Mouse (Mus musculus) T-helper 2 cell (primary cell): Measurements from ENCODE around the gene Crebl2.

ENCODE experiments used
- in situ Hi-C: fragments of 300-600 bp; cut with MboI, MseI; formaldehyde crosslinking; loops from one replicate; pipeline ENCODE4 v1.15.1; 2025; ENCODE audit warnings: high pct_unique_total_duplicates

The Crebl2 gene

DNA sequence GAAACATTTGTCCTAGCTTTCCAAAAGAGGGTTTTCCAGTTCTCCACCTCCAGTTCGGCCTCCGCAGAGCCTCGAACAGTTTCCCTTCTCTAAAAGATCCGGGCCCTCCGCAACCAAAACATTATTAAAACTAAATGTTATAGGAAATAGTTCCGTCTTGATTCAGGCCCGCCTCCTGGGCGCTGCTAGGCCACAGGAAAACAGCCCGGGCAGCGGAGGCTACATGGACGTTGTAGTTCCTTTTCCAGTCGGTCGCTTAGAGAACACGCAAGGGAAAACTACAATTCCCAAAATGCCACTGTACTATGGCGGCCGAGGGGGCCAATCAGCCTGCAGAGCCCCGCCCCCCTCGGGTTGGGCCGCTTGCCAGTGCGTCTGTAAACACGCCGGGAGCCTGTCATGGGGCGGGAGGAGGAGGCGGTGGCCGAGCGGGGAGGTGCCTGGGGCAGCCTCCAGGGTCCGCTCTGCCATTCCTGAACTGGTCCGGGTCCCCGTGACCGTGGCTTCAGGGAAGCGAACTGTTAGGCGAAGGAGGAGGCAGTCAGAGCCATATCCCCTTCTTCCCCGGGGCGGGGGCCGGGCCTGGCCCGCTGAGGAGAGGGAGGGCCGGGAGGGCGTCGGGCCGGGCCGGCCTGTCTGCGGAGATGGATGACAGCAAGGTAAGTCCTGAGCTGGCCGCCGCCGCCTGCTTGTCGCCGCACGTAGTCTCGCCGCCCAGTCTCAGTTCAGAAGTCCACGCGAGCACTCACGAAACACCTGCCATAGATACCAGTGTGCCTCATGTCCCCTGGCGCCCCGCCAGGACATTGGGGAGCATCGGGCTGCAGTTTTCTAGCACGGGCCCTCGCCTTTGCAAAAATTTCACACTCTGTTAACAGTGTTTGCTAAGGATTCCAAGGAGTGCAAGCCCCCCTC lies at the start of gene Crebl2:
Crebl2 (plus strand) TSS at position 369 of the 915 bp plus-strand sequence.
- in situ Hi-C loops: loop anchor here (5.0 kb wide), 1 partner anchor 38 kb away; the partner anchor contains the start of gene Dusp16

DNA sequence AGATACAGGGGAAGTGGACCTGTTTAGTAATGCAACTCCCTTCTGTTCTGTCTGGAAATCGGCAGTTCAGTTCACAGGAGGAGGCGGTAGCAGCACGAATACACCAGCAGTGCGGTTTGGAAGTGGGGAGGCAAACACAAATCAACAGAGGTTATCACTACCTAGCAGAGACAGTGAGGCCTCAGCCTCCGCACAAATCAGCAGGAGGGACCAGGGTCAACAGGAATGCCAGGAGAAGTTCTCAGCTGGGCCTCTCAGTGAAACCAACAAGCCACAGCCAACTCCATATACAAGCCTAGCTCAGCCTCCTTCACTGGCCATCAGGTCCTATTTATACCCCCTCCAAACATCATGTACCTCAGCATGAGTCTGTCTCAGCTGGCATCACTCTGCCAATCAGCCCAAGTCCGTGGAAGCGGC lies 48.5 kb upstream of the Crebl2 start:
- in situ Hi-C loops: no loop called here

DNA sequence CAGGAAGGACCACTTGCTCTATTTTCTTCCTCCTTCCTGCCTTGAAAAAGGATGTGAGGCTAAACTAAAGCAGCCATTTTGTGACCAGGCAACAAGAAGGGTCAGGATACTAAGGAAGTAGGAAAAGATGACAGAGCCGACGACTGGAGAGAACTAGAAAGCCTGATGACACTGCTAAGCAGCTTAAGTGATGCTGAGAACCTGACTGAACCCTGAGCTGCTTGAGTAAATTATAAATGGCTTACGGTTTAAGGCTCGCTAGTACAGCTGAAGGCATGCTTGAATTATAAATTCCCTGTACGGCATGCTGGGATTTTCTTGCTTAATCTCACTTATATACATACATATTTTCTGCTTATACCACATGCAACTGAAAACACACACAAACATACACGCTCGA lies 47.1 kb upstream of the Crebl2 start:
- in situ Hi-C loops: no loop called here

DNA sequence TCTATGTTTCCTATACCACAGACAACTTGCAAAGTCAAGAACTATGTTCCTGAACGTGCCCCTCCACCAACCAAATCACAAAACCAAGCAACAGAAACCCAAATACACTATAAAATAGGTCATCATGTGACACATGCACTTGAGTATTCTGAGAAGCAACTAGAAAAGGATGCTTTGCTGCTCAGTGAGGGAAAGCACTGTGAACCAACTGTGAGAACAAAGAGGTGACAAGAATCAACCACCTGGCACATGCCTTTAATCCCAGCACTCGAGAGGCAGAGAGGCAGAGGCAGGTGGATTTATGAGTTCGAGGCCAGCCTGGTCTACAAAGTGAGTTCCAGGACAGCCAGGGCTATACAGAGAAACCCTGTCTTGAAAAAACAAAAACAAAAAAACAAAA lies 43.5 kb upstream of the Crebl2 start:
- in situ Hi-C loops: no loop called here

DNA sequence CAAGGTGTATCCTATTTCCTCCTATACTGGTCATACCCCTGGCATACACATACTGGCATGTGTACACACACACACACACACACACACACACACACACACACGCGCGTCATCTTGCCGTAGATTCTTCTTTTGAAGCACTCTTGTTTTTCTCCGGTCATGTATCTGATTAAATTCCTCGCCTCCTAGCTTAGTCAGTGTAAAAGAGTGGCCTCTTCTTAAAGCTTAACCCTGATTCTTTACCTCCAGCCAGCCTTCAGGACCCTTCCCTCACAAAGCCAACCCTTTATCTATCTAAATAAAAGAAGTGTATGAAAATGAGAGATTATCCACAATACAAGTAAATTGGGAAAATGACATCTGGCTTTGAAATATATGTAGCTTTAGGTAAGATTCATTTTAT lies 40.9 kb upstream of the Crebl2 start:
- in situ Hi-C loops: no loop called here

DNA sequence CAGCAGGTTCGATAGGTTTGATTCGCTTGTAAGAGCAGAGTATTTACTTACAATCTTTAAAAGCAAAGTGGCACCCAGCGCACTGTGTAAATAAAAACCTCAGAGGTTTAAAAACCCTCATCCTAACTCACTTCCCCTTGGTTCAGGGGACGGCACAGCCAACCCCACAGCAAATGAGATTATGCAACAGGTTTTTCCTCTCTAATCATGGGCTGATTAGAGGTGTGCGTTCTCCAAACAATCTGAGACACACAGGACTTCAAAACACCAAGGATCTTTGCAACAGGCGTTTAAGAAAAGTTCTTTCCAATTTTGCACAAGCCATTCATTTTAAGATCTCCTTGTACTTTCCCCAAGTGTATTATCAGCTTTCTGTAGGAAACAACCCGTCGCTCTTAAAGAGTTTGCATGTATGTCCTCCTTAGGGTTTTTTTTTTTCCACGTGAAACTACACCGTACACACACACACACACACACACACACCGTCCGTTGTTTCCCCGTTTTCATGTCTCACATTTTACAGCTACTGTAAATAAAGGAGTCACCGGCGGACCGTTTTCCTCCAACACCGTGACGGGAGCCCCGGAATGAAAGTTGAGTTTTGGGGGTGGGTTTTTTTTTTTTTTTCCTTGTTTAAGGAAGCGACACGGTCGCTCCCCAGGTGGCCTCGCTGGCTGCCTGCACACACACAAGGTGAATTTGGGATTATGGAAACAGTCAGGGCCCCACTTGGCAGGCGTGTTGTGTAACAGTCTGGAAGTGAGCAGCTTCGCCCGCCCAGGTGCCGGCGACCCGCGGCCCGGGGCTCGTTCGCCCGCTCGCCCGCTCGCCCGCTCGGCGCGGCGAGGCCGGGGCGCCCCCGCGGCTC lies 38.5 kb upstream of the Crebl2 start:
- in situ Hi-C loops: loop anchor here (5.0 kb wide), 1 partner anchor 36 kb away; no protein-coding TSS in a partner anchor

DNA sequence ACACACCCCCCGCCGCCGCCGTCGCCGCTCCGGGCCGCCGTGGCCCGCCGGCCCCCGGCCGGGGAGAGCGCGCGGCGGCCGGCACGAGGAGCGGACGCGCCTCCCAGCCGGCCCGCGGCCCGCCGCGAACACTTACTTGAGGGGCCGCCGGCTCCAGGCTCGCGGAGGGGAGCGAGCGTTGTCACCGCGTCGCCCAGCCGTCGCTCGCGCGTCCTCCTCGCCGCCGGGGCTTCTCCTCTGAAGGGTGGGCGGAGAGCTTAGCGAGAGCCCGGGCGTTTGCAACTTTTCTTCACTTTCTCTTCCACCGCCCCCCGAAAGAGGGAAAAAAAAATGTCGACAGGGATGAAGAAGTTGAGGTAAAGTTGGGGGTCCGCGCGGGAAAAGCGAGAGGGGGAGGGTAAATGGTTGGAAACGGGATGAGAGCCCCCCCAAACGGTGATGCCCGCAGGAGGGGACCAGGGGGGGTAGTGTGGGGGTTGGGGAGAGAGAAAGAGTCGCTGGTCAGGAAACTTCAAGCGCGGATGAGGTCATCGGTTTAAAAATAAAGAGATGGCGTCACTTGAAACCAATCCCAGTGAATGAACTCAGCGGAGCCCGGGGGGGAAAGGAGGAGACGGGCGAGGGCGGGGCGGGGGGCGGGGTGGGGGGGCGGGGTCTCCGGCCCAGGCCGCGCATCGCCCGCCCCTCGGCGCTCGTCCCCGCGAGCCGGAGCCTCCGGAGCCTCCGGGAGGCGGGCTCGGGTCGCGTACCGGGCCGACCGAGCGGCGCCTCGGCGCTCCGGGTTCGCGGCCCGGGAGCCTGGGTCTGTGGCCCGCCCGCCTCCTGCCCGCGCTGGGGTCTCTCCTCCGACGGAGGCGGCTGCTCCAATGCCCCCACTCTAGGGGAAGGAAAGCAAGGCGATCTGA lies 37.6 kb upstream of the Crebl2 start, which contains the start of gene Dusp16:
Dusp16 (minus strand) TSS at position 485 of the 905 bp plus-strand sequence.
- in situ Hi-C loops: loop anchor here (5.0 kb wide), 1 partner anchor 35 kb away; no protein-coding TSS in a partner anchor

DNA sequence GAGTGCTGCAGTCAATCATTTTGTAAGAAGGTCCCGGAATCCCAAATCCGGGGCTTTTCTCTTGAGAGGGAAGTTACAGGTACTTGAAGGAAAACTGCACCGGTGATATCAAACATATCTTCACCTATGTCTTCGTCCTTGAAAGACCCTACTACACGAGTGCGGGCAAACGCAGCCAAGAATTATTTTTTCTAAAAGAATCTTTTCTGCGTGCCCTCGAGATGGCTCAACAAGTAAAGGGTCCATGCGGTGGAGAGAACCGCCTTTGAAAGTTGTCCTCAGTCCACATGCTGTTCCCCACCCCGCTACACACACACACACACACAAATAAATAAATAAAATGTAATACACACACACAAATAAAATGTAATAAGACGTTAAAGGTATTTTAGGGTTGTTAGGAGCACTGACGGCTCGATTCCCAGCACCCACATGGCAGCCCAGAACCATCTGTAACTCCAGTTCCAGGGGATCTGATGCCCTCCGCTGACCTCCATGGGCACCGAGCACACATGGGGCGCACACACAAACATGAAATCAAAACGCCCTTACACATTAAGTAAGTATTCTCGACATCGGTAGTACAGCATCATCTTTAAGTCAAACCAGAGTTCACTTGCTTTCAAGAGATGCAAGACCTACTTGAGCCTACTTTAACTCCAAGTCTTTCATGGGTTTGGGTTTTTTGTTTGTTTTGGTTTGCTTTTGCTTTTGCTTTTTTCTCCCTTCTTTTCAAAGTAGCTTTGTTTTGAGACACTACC lies 36.7 kb upstream of the Crebl2 start:
- in situ Hi-C loops: loop anchor here (5.0 kb wide), 1 partner anchor 34 kb away; no protein-coding TSS in a partner anchor

DNA sequence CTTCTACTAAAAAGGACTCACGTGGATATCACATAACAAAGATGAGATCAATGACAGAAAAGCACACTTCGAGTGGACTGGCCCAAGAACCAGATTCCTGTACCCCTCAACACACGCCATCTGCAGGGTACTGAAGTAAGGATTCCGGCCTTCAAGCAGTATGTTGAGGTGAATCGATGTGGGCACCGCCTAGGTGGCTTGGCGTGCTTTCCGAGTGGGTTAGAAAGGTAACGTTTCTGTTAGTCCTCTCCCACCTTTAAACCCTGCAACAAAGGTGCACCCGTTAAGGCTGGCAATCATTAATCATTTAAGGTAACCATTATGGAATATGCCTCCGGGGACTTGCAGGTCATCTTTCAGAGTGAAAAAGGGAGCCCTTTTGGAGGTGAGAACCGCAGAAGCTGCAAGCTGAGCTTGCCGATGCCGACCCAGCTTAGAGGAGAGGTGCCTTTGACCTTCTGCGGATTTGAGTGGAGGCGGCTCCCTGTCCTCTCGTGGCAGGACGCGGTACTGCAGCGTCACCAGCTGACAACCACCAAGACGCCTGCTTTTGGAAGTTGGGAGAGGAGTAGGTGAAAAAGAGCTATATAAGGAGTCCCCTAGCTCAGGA lies 35.9 kb upstream of the Crebl2 start:
- in situ Hi-C loops: loop anchor here (5.0 kb wide), 1 partner anchor 33 kb away; no protein-coding TSS in a partner anchor

DNA sequence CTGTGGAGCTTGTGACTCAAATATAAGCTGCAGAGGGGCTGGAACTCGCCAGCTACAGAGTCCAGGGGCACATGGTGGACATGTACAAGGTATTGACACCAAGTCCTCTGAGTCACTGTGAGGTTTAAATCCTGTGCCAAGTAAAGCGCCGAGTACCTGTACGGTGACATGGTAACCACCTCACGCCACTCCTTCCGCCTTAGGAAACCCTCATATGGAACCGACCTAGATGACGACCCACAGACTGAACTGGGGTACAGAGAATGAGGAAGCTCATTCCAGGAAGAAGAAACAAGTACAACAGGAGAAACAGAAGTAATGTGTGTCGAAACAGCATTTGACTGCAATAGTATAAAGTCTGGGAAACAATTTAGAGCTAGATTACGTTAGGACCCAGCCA lies 33.7 kb upstream of the Crebl2 start:
- in situ Hi-C loops: no loop called here

DNA sequence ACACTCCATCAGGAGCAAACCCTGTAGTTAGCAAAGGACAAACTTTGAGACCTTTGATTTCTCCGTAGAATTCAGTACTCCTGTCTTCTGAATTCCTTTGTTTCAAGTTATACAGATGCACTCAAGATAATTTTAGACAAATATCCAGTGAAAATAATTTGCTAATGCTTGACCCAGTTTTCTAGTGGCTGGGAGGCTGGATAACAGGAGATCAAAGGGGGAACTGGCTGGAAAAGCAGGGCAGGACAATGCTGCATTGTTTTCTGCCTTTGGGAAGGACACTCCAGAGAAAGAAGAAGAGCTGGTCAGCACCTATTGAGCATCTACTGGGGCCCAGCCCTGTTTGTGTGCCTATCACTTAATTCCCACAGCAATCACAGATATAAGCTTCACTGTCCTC lies 28.5 kb upstream of the Crebl2 start:
- in situ Hi-C loops: no loop called here

DNA sequence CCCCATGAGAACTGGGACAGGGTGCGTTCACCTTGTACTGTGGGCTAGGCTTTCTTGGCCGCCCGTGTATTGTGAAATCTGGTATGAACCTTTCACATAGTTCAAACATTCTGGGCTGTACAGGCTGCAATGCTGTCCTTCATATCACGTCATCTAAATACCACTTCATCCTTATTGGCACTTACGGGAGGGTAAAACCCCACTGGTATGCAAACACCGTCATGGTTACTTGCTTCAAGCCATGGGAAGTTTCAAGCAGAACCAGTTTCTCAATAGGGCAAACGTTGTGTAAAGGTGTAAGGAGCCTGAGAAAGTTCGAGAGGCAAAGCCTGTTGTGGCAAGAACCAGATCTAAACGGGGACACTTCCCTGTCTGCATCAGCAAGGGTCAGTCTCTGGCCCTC lies 27.3 kb upstream of the Crebl2 start:
- in situ Hi-C loops: no loop called here

DNA sequence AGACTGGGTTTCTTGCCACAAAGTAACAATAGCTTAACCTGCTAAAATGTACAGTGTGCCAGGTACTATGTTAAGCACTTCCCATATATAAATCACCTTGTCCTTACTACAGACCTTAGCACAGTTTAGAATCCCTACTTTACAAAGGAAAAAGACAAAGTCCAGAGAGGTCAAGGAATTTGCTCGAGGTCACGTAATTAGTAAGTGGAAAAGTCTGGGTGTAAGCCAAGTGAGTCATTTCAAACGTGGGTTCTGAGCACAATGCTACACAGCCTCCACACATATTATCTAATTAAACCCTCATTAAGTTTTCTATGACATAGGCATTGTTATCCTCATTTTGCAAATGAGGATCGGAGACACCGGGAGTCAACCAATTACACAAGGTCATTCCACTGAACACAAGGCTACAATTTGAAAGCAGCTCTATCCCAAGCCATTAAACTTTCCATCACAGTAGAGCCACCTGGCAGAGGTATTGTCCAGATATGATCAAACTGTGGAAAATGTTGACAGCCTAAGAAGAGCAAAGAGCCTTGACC lies 25.1 kb upstream of the Crebl2 start:
- in situ Hi-C loops: no loop called here

DNA sequence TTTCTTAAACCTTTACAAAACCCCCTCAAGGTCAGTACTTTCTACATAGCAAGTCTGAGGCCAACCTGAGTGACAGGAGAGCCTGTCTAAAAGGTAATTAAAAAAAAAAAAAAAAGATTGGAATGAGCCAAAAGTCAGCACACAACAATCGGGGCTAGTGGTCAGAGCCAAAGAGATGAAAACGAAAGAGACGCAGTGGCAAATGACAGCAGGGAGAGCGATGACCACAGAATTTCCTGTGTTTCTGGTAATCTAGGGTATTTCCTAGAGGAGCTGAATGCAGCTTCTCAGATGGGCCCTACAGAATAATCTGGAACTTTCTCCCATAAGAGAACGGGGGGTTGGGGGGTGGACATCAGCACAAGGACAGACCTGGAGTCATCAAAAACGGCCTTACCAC lies 23.8 kb upstream of the Crebl2 start:
- in situ Hi-C loops: no loop called here

DNA sequence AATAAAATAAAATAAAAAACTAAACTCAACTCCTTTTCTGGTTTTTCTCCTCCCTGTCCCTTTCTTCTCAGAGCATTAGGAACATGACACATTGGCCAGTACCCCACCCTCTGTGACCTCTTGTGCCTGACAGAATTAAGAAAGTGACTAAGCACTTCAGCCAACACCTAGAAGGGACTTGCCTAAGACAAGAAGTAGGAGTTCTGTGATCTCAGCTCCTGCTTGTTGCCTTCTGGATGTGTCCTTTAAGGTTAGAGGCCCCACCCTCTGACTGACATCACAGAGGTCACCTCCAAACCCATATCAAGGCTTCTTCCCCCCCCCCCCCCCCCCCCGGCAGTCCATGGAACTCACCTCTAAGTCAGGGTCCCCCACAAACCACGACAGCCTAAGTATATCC lies 22.9 kb upstream of the Crebl2 start:
- in situ Hi-C loops: no loop called here

DNA sequence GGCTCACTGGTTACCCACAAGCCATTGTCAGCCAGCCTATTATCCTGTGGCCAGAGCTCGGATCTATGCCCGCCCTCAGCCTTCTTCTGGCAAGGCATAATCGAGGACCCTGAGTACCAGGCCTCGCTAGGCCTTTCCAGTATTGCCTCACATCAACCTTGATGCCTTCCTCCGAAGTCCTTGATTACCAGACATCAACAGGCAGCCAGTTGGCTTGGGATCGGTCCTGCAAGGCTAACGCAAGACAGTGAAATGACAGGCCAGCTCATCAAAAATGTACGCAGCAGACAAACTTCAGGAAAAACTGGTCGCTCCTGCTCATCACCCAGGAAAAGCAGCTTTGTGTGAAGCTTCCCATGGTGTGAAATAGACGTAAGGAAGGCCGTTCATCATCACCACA lies 22.2 kb upstream of the Crebl2 start:
- in situ Hi-C loops: no loop called here

DNA sequence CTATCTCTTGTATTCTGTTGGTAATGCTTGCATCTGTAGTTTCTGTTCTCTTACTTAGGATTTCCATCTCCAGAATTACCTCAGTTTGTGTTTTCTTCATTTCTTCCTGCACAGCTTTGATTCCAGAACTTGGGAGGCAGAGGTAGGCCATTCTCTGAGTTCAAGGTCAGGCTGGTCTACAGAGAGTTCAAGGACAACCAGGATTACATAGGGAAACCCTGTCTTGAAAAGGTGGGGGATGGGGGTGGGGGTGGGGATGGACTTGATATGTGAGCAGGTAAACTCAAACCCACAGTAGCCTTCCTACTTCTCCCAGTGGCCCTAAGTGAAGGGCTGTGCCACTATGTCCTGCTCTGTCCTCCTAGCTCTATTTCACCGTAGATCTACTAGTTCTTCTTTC lies 16.9 kb upstream of the Crebl2 start:
- in situ Hi-C loops: no loop called here

DNA sequence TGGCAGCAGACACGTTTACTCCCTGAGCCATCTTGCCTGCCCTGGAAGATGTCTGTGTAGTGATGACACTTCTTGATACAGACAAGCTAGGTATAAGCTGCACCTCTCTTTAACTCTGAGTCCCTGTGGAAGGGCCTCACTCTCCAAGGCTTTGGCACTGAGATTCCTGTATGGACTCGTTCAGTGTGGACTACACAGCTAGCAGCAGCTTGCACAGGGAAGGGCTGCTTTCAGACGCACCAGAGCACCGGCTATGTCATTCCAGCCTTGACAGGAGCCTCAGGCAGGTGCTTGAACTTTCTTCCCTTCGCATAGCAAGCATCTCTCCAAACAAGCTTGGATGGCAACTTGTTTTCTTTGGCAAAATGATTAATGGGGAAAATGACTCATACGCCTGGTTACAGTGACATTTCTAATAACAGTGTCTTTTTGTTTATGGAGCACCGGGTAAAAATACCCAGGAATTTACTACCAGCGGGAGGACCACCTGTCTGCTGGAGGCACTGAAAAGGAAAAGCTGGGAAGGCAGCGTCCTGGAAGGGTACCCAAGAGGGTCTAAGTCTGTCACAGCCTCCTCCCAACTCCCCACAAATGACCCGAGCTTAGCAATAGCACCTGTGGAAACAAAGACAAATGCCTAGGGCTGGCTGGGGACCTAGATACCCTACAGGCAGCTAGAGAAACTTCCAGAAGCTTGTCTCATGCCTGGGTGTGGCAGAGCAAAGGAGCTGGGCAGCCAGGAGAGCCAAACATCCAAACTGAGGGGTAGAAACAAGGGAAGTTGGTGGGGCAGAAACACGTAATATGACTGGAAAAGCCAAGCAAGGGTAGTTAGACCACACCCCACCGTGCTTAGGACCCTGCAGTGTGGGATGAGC lies 12.7 kb upstream of the Crebl2 start:
- in situ Hi-C loops: no loop called here

DNA sequence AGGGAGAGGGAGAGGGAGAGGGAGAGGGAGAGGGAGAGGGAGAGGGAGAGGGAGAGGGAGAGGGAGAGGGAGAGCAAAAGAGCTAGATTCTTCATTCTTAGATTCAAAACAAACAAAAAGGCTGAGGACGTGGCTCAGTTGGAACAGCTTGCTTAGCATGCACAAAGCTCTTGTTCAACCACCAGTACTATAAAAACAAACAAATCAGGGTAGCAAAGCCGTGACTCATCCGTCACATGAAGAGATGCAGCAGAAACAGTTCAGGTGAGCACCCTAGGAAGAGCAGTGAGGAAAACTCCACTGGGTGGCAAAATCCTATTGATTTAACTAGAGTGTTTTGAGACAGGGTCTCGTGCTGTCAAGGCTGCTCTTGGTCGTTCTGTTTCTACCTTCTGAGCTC lies 10.2 kb upstream of the Crebl2 start:
- in situ Hi-C loops: no loop called here
